Mouse (Mus musculus) embryo, embryonic 11 days (tissue): ENCODE measurements around the gene 0610010K14Rik.
A peak's percentile ranks its signal among the peaks of the same experiment; 100 is the strongest.

Experiments
- DNase-seq: peaks from one replicate; pipeline ENCODE4 v3.0.0-alpha.2; 2015

The 0610010K14Rik gene

DNA sequence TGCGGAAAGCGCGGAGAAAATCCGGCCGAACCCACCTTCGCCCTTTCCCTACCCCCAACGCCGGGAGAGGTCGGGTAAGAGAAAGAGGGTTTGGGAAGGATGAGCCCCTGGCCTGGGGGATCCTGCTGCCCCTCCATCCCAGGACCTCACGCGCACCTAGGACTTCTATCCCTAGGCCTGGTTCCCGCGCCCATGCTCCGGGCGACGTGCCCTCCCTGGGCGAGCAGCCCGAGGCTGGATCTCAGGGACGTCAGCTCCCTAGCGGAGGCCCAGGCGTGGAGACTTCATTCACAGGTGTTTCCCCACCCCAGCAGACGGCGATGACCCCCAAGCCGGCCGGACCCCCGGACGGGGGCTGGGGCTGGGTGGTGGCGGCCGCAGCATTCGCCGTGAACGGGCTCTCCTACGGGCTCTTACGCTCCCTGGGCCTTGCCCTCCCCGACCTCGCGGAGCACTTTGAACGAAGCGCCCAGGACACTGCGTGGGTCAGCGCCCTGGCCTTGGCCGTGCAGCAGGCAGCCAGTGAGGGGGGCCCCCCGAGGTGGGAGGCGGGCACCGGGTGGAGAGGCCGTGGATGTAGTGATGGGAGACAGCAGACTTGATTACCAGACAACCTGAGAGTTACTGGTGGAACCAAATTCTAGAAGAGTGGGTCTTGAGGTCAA, 23.4 kb downstream of the 0610010K14Rik start:
- DNase-seq = peak; percentile 40

DNA sequence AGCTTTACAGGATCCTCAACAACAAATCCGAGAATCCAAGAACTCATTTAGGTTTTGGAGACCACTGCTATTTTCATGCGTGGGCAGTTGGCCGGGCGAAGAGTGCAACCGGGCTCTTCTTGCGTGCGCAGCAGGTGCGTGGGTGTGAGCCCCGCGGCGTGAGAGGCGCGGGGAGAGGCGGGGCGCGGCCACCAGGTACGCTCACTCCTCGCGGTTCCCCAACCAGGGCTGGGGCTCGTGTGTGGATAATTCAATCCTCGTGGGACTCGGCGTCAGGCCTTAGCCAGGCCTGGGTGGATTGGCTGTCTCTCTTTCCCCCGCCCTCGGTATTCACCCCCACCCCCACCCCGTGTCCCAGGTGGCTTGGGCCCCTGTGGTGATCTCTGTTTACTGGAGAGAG, 24.0 kb downstream of the 0610010K14Rik start:
- no peak for DNase-seq

DNA sequence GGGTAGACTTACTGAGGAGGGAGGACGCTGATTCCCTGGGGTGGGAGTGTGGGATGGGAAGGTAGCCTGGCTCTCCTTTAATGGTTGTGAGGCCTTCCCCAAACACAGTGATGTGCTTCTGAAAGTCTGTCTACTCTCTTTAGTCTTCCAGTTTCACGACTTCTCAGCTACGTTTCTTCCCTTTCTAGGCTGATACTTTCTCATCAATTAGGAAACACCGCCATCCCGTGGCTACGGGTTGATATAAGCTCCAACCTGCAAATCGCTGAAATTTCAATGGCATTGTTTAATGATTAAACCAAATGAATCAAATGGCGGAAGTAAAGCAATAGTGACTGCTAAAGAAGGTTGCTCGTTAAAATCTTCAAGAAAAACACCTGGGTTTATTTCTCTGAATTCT, 24.8 kb downstream of the 0610010K14Rik start:
- peak; percentile 81 for DNase-seq

DNA sequence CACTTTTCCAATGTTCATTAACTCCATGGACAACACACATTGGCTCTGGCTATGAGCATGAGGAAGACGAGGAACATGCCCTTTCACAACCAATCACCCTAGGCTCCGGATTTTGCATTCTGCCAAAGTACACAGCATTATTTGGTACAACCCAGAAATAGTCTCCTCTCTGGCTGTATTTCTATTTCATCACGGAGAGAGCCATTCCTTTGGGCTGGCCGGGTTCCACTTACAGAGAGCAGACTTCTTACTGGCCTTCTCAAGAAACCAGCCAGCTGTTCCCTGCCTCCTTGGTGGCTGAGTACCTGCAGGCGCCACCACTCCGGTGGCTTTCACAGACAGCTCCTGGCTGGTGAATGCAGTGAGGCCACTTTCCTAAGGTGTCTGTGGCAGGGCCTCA, 25.3 kb downstream of the 0610010K14Rik start, which contains the start of gene Slc16a11:
TSS of gene Slc16a11 (plus strand) at position 330 of the 400 bp plus-strand sequence.
- no peak for DNase-seq

DNA sequence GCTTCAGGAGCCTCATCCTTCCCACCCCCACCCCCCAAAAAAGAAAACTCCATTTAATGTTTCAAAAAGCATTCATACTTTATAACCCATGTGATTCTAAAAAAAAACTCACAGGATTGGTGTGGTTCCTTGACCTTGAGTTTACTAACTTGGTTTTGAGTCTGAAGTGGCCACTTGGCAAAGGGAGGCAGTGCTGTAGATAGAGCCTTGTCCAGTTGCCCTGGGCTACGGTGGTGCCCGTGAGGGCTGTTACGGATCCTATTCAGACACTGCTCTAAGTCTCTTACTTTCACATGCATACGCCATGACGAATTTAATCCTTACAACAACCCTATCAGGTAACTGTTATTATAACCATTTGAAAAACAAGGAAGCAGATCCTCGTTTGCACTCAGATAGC, 25.7 kb downstream of the 0610010K14Rik start:
- no peak for DNase-seq

DNA sequence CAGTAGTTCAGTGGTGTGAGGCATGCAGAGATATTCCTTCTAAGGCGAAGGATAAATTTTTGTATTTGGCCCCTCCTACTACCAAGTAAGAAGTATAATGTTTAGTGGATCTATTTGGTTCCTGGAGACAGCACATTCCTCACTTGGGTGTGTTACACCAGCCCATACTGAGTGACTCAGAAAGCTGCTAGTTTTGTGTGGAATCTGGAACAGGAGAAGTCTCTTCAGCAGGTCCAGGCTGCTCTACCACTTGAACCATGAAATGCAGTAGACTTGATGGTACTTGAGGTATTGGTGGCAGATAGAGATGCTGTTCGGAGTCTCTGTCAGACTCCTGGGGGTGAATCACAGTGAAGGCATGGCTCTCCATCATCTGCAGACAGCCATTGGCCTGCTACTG, 27.0 kb downstream of the 0610010K14Rik start:
- DNase-seq = no peak

DNA sequence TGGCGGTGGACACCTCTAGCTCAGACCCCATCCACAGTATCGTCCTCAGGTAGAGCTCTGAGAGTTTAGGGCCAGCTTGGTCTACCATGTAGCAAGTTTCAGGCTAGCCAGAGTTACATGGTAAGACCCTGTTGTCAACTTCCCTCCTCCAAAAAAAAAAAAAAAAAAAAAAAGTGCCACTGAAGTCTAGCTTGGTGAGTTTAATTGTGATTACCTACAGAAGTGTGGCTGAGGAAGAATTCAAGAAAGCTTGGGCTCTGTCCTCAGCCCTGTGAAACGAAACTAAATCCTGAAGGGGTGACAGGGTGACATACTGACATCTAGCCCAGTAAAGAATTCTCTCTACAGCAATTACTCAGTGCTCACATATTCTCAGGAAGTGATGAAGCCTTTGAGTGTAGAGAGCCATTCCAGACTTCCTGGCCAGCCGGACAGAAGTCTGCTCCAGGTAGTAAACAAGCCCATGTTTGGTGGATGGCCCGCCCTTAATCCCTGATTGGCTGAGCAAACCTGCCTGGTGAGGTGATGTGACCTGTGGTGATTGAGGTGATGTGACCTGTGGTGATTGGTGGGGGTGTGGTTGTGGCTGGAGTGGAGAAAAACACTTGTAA, 28.8 kb downstream of the 0610010K14Rik start:
- no peak for DNase-seq

DNA sequence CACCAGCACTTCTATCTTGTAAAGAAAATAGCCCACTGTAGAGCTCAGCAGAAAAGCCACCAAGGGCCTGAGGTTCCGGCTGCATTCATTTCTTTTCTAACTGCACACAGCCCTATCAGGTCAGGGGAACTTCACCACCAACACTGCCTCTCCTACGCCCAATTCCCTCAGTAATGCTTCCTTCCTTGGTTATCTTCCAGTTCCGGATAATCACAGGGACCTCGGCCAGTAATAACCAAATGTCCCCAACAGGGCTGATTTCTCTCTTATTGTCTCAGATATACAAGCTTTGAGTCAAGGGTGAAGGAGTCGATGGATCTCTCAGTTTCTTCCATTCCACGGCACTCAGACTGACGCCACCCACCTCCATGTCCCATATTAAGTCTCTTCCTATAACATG, 30.4 kb downstream of the 0610010K14Rik start:
- DNase-seq = no peak

DNA sequence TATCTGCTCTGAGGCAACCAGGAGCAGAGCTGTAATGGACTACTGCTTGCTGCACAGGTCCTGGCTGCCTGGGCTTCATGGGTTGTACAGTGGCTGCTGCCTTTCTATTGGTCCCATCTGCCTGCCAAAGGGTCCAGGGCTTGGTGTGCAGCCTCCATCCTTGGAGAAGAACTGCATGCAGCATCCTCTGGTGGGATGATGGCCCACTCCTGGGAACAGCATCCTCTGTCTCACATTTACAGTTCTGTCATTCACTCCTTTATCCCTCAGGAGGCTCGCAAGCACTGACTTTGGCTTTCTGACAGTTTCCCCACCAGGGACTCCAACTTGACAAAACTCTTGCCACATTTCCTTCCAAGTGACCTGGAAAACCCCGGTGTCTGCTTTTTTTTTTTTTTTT, 30.9 kb downstream of the 0610010K14Rik start:
- no peak for DNase-seq

DNA sequence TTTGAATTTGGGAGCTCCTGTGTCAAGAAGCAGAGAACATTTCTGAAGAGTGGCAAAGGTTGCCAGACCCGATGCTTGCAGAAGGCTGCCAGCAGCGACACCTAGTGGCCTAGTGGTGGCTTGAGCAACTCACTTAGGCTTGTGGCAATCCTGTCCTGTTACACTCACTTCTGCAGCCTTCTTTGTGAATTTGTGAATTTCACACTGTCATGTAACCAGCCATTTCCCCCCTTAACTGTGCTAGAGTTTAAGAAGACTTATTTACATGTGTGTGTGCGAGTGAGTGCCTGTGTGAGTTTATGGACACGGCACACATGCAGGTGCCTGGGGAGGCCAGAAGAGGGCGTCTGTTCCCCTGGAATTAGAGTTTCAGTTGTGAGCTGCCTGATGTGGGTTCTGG, 36.0 kb downstream of the 0610010K14Rik start:
- peak; percentile 89 for DNase-seq

DNA sequence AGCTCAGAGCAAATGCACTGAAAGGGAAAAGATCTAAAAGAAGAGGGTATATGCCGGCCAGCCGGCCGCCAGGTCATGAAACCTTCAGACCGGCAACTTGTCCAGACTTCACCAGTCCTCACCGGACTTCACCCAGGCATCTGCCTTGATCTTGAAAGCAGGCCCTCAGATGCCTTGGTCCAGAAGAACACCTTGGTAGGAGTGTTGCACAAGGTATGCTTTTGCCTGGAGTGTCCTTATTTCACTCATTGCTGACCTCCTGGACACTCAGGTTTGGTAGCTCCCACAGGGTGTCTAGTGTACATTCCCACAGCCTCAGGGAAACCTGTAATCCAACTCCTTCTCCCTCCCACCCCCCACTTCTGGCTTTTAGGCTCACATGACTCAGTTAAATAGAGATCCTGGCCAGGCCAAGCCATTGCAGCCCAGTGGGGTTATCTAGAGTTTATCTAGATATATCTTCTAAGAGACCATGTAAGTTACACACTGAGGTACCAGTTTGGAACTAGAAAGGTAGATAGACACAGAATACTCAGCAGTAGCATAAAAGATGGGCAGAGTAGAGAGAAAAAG, 37.6 kb downstream of the 0610010K14Rik start:
- DNase-seq = no peak

DNA sequence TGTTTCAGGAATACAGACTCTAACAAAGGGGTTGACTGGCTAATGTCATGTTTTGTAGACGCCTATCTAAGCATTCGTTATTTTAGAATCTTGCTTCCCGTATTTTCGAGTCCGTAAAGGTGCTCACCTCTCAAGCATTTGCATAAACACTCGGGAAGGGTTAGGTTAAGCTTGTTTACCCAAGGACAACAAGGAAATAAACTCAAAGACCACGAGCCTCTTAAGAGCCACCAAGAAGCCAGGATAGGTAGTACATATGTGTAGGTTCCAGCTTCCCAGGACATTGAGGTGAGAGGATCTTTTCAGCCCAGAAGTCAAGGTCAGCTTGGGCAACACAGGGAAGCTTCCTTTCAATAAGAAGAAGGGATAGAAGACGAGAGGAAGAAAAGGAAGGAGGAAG, 38.6 kb downstream of the 0610010K14Rik start:
- DNase-seq = no peak

DNA sequence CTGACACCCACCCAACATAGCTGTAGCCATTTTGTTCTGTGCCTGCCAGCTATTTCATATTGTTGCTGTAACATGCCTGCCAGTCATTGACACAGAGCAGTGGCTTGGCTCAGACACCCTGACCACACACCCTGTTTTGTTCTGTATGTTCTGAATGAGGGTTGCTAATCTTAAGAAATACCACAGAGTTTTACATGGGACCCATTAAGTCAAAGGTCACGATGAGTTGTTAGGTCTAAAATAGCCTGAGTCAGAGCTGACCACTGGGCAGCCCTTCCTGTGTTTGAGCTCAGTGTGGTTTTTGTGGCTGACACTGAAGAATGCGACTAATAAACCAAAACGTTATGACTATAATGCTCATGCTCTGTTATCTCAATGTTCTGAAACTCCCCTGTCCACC, 39.4 kb downstream of the 0610010K14Rik start:
- no peak for DNase-seq

DNA sequence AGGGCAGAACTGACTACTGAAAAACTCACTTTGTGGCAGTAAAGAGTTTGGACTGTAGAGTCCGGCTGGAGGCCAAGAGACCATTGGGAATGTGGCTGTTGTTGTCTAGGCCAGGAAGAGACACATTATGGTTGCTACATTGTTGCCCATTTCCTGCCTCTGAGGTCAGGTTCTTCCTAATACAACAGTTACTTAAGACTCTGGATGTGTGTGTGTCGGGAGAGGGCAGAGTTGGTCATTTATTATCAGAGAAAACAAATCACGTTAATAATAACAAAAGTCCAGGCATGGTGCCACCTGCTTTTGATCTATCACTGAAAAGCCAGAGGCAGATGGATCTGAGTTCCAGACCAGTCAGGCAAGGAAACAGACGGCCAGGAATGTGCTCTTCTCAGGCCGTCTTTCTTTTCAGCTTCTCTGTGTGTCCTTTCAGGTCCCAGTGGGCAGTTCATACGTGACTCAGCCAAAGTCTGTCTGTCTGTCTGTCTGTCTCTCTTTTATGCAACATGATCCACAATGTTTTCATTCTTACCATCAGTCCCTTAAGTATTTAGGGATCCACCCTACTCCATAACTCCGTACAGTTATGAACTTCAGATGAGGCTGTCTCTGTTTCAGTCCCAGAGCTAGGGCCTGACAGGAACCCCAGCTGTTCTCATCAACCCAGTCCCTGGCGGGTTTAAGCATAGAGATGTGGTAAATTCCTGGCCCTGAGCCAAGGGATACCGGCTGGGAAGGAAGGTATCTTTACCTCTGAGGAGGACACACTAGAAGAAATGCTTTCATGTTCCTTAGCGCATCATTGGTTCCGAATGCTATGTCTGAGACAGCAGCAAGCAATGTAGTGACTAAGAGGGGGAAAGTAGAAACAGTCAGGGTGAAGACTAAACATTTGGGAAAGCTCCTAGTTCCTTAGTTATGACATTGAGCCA, 44.1 kb downstream of the 0610010K14Rik start:
- no peak for DNase-seq

DNA sequence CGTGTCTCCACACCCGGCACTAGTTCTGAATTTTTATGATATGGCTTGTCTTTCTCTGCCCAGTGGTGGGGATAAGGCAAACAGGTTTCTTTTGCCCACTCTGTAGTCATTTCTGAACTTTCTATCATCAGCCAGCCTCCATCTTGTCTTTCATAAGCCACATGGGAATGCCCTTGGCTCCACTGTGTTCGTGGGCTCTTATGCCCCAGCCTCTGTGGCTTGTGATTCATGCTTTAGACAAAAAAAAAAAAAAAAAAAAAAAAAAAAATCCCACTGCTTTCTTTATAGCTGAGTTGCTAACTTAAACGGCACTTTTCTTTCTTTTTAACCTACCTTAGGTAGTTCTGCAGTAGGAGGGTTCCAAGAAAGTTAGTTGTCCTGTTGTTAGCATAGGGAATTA, 45.6 kb downstream of the 0610010K14Rik start:
- no peak for DNase-seq

DNA sequence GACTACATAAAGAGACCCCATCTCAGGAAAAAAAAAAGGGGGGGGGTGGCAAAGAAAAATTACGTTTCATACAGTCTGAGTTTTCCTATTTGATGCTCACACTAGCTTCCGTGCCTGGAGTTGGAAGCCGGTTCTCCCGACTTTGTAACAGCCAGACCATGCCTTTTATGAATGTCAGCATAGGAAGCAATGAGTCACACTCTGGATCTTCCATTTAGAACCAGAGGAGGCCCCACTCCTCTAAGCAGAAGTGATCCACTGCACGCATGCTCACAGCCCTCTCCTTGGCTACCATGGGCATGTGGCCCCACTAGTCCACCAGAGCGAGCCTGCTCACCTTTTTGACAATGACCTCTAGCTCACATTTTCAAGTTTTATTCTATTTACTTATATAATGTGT, 46.5 kb downstream of the 0610010K14Rik start:
- DNase-seq = no peak

DNA sequence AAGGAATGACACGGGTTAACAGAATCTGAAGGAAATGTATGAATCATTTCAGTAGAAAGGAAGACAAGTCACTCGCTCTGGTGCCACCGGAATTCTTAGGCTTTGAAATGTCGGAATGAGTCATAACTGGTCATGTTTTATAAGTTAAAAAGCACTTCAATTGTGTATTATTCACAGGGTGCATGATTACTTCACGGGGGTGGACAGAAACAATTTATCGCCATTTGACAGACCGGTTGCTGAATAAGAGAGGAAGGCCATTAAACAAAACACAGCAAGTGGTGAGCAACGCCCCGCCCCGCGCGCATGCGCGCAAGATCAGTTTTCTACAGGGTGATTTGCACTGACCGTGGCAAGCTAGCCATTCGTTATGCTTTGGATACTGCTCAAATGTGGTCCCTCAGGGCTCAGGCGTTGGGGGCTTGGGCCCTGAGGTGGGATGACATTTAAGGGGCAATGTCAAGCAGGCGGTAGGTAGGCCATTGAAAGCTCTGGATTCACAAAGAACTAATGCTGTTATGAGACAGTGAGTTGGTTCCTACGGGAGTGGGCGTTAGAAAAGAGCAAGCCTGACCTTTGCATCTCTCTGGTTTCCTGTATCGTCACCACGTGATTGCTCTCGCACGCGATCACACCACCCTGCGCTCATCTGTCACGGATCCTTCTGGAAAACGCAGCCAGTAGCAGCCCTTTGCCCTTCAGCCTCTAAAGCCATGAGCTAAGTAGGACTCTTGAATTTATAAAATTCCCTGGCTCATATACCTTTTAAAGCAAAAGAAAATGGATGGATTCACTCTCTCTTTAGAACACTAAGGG, 48.2 kb downstream of the 0610010K14Rik start:
- DNase-seq = no peak
